Mouse (Mus musculus): ENCODE measurements around the gene Rita1.

DNA sequence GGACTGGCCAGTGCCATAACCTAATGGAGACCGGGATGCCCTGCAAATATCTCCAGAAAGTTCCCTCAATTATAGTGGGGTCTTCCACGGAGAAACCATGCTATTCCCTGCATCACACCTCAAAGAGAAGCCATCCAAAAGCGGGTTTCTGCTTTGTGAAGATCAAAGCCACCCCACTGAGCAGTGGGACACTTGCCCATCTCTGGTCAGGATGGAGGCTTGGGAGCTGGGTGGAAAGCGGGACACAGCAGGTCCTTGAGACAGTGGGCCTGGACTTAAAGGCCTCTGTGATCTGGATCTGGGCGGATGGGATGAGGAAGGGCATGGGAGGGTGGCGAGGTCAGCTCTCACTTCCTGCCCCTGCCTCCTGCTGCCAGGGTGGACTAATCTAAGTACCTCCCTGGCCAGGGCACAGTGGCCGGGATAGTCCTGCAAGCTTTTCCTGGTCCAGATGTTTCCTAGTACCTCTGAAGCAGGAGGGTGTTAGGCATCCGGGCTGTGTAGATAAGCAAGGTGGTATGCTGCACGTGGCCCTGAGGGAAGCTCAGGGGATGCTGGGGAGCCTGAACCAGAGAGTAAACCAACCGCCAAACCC, 37.8 kb downstream of the Rita1 start:
- TF ChIP-seq CTCF (IDR thresholded peaks at IDR 0.05; ENCODE audit: low read depth) (no peak), EP300 (IDR thresholded peaks at IDR 0.05; ENCODE audit: low read depth) (no peak)
